Mouse (Mus musculus): ENCODE measurements around the gene Mki67.
"Not testable (repeated sequence)": the region's sequence is repeated elsewhere in the genome, so short reads cannot be mapped to it uniquely, and the experiment has no call there.

DNA sequence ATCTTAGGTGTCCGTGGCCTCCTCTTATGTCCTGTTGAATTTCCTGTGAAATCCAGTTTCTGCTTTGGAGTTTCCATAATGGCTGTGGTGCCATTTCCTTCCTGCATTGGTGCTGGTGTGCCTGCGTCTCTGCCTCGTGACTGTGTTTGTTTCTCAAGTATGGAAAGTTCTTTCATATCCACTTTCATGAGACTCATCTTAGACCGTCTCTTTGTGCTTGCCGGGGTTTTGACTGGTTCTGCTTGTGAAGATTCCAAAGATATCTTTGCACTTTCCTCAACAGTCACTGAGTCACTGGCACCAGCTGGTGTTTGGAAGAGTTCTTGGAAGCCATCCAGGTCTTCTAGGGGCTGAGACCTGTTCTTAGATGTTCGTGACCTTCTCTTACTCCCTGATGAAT, 16.8 kb downstream of the Mki67 start:
- TF ChIP-seq POLR2A (IDR thresholded peaks at IDR 0.05; ENCODE audit: borderline replicate concordance, extremely low read depth, low read depth, low read length); CTCF (IDR thresholded peaks at IDR 0.05; ENCODE audit: insufficient read depth, low read length): not testable (repeated sequence)

Data from lung, adult 2 months (tissue).